Mouse (Mus musculus): Measurements from ENCODE around the gene Rai14. TPM values are rescaled to one million over a fixed set of nuclear protein-coding genes. Genes with fewer than 3 reads are reported as not detected.
A peak's percentile ranks its signal among the peaks of the same experiment; 100 is the strongest.

The Rai14 gene
- total RNA-seq, 2 experiments from 2014 or later: 4.1 to 4.4 TPM

- no peak for DNase-seq (ENCODE audit: low spot score in 2 of 2)
- Histone ChIP-seq H3K4me3 (no peak overlapping the region), H3K27ac (no peak overlapping the region)
- no peak for TF ChIP-seq CTCF (conservative IDR thresholded peaks at IDR 0.05)
Measured at GRCm38 (mm10) chr15:10598259-10599225, 115.9 kb downstream of the Rai14 start.

GRCm38 (mm10) chr15:10596871-10597270 is 117.6 kb downstream of the Rai14 start:
- no peak overlapping the region for H3K4me3 ChIP-seq
- no peak for TF ChIP-seq CTCF (conservative IDR thresholded peaks at IDR 0.05)
- DNase-seq (ENCODE audit: low spot score in 2 of 2): no peak

GRCm38 (mm10) chr15:10595408-10595807 is 119.0 kb downstream of the Rai14 start:
- H3K27ac ChIP-seq: no peak overlapping the region
- no peak for TF ChIP-seq CTCF (conservative IDR thresholded peaks at IDR 0.05)
- no peak overlapping the region for H3K4me3 ChIP-seq
- DNase-seq (ENCODE audit: low spot score in 2 of 2): no peak

More at GRCm38 (mm10) chr15:10596871-10597270, 117.6 kb downstream of the Rai14 start:
- no peak overlapping the region for H3K27ac ChIP-seq

- no peak for TF ChIP-seq CTCF (conservative IDR thresholded peaks at IDR 0.05)
- DNase-seq (ENCODE audit: low spot score in 2 of 2): no peak
- Histone ChIP-seq H3K4me3 (no peak overlapping the region), H3K27ac (no peak overlapping the region)
Measured at GRCm38 (mm10) chr15:10594910-10595309, 119.5 kb downstream of the Rai14 start.

- no peak overlapping the region for H3K4me3 ChIP-seq
- TF ChIP-seq CTCF (conservative IDR thresholded peaks at IDR 0.05): no peak
- DNase-seq (ENCODE audit: low spot score in 2 of 2): no peak
- H3K27ac ChIP-seq: no peak overlapping the region
Measured at GRCm38 (mm10) chr15:10593094-10593493, 121.3 kb downstream of the Rai14 start.

GRCm38 (mm10) chr15:10586565-10586964 is 127.9 kb downstream of the Rai14 start:
- TF ChIP-seq CTCF (conservative IDR thresholded peaks at IDR 0.05): peak; percentile 64
- no peak overlapping the region for H3K4me3 ChIP-seq

GRCm38 (mm10) chr15:10584359-10585187 is 129.9 kb downstream of the Rai14 start:
- peak in 1 of 2 experiments; percentile 7 for DNase-seq (ENCODE audit: low spot score in 2 of 2)
- Histone ChIP-seq H3K27ac (no peak overlapping the region), H3K4me3 (no peak overlapping the region; the same call in 1 of the 2 replicates)
- no peak for TF ChIP-seq CTCF (conservative IDR thresholded peaks at IDR 0.05)

More at GRCm38 (mm10) chr15:10586565-10586964, 127.9 kb downstream of the Rai14 start:
- H3K27ac ChIP-seq: no peak overlapping the region
- no peak for DNase-seq (ENCODE audit: low spot score in 2 of 2)

GRCm38 (mm10) chr15:10583408-10583807 is 131.0 kb downstream of the Rai14 start:
- TF ChIP-seq CTCF (conservative IDR thresholded peaks at IDR 0.05): peak; percentile 93
- DNase-seq (ENCODE audit: low spot score in 2 of 2): peak in 1 of 2 experiments; percentile 20
- Histone ChIP-seq H3K27ac (no peak overlapping the region), H3K4me3 (no peak overlapping the region)

GRCm38 (mm10) chr15:10579159-10579558 is 135.3 kb downstream of the Rai14 start:
- H3K27ac ChIP-seq: no peak overlapping the region
- H3K4me3 ChIP-seq: no peak overlapping the region
- no peak for DNase-seq (ENCODE audit: low spot score in 2 of 2)
- no peak for TF ChIP-seq CTCF (conservative IDR thresholded peaks at IDR 0.05)

GRCm38 (mm10) chr15:10566486-10566885 is 147.9 kb downstream of the Rai14 start:
- DNase-seq (ENCODE audit: low spot score in 2 of 2): no peak
- Histone ChIP-seq H3K4me3 (no peak overlapping the region), H3K27ac (no peak overlapping the region)
- TF ChIP-seq CTCF (conservative IDR thresholded peaks at IDR 0.05): no peak

- Histone ChIP-seq H3K4me3 (no peak overlapping the region), H3K27ac (no peak overlapping the region)
- no peak for TF ChIP-seq CTCF (conservative IDR thresholded peaks at IDR 0.05)
- DNase-seq (ENCODE audit: low spot score in 2 of 2): no peak
Measured at GRCm38 (mm10) chr15:10564201-10564600, 150.2 kb downstream of the Rai14 start.

- DNase-seq (ENCODE audit: low spot score in 2 of 2): no peak
- no peak overlapping the region for H3K4me3 ChIP-seq
- H3K27ac ChIP-seq: no peak overlapping the region
- no peak for TF ChIP-seq CTCF (conservative IDR thresholded peaks at IDR 0.05)
Measured at GRCm38 (mm10) chr15:10562281-10562680, 152.1 kb downstream of the Rai14 start.

GRCm38 (mm10) chr15:10560005-10560404 is 154.4 kb downstream of the Rai14 start:
- Histone ChIP-seq H3K4me3 (no peak overlapping the region), H3K27ac (no peak overlapping the region)
- no peak for DNase-seq (ENCODE audit: low spot score in 2 of 2)
- no peak for TF ChIP-seq CTCF (conservative IDR thresholded peaks at IDR 0.05)

Data from layer of hippocampus, adult 2 months (tissue).